ENCODE assay signal across 7 mouse cellular contexts in the genomic region with DNA sequence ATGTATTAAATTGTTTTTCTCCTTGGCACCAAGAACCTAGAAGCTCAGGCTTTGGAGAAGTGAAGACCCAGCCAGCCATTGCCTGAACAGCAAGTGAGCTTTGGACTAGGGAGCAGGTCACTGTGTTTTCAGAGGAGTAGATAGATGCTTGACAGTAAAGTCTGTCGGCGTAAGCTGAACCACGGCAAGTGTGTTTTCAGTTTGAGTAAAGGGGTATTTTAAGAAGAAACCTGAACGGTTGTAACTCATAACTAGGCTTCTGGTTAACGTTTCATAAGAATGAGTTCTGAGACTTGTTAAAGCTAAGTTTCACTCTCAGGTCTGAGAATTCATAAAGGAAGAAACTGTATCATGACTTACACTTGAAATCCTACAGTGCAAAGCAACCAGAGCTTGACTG. TPM values are rescaled to one million over a fixed set of nuclear protein-coding genes. Genes with fewer than 3 reads are reported as not detected.
A peak's percentile ranks its signal among the peaks of the same experiment; 100 is the strongest.
DNase-seq lines count a peak whose midpoint lies in the region; ATAC-seq lines count a peak whose summit lies in the region.

No protein-coding gene starts in this region.

- peak overlapping the region; percentile 97; the same call in 1 of the 2 replicates for H3K4me2 ChIP-seq in neural tube, embryonic 13.5 days
- H3K4me2 ChIP-seq in intestine, embryonic 15.5 days (replicated peaks): peak overlapping the region; percentile 92

- H3K27me3 ChIP-seq in neural tube, embryonic 13.5 days: peaks cover 51% of the 10 kb centered on the region
- H3K27me3 ChIP-seq in intestine, embryonic 15.5 days (replicated peaks): no peaks in the 10 kb centered on the region

- DNase-seq in kidney, adult 11 months: peak; percentile 29
- DNase-seq in kidney, postnatal 10 days: no peak
- DNase-seq in neural tube, embryonic 10.5 days (ENCODE audit: extremely low spot score, low spot score): no peak
- no peak for DNase-seq in ovary, postnatal 36 days (ENCODE audit: low spot score)
- DNase-seq in frontal cortex, postnatal 25 days (ENCODE audit: low spot score in 2 of 2): no peak

- H3K9me3 ChIP-seq in neural tube, embryonic 13.5 days: no peaks in the 10 kb centered on the region
- H3K9me3 ChIP-seq in intestine, embryonic 15.5 days: no peaks in the 10 kb centered on the region

- peaks cover 36% of the 10 kb centered on the region for H3K4me1 ChIP-seq in neural tube, embryonic 13.5 days (replicated peaks)
- H3K4me1 ChIP-seq in intestine, embryonic 15.5 days (replicated peaks): peaks cover 7% of the 10 kb centered on the region

- H3K9ac ChIP-seq in neural tube, embryonic 13.5 days: no peak overlapping the region
- no peak overlapping the region for H3K9ac ChIP-seq in intestine, embryonic 15.5 days

- 86% methylated on average over 5 of the region's 5 CpGs for WGBS in neural tube, embryonic 13.5 days
- WGBS in intestine, embryonic 15.5 days: 65% methylated on average over 5 of the region's 5 CpGs

- ATAC-seq in neural tube, embryonic 13.5 days (ENCODE audit: low read depth): no peak
- no peak for ATAC-seq in intestine, embryonic 15.5 days

- no peak overlapping the region for H3K4me3 ChIP-seq in neural tube, embryonic 13.5 days
- no peak overlapping the region for H3K4me3 ChIP-seq in intestine, embryonic 15.5 days (replicated peaks)

- no peaks in the 10 kb centered on the region for H3K36me3 ChIP-seq in neural tube, embryonic 13.5 days
- no peaks in the 10 kb centered on the region for H3K36me3 ChIP-seq in intestine, embryonic 15.5 days

- H3K27ac ChIP-seq in neural tube, embryonic 13.5 days (replicated peaks): no peak overlapping the region
- H3K27ac ChIP-seq in intestine, embryonic 15.5 days: no peak overlapping the region

RNA-seq across cellular contexts. Expression of a gene that starts 3.2 kb away (rescaled TPM):
- polyA plus RNA-seq in neural tube, embryonic 13.5 days (2015; fragmentation: Nextera tagmentation; extraction: Ambion mirVana): 2.7 and 3.6 TPM in 2 replicates
- polyA plus RNA-seq in intestine, embryonic 15.5 days (2015; fragmentation: Nextera tagmentation; extraction: Ambion mirVana): 5.8 and 6.4 TPM in 2 replicates
